Mouse (Mus musculus) cortical plate, adult 2 months (tissue): Measurements from ENCODE around the gene Fars2.

Experiments
- CTCF ChIP-seq: fragments of 200-500 bp; IDR thresholded peaks from 2 replicates; pipeline ENCODE4 v1.5.1; 2011; ENCODE audit warnings: mild to moderate bottlenecking, control low read depth, low read length; ENCODE audit not compliant: insufficient read depth; ENCODE audit errors: extremely low read depth
- POLR2A ChIP-seq: fragments of 200-500 bp; IDR thresholded peaks from 2 replicates; pipeline ENCODE4 v1.6.1; 2011; ENCODE audit warnings: mild to moderate bottlenecking, low read length, control low read depth; ENCODE audit not compliant: insufficient read depth; ENCODE audit errors: extremely low read depth

DNA sequence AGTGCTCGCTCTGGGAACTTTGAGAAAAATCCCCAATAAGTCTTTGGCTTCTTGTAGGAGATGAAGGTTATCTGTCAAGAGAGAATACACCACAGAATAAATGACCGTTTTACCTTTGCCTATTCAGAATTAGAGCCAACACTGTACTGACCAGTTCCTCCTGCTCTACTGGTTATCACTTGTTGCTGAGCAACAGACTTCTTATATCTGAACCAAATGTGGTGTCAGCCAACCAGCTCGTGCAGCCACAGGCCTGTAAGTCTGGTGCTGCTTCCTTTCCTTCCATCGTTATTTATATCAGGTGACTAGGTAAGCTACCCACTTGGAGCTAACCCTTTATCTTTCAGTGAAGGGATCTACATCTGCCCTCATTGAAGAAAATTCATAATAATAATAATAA, 179.4 kb downstream of the Fars2 start:
- TF ChIP-seq CTCF: no peak
- no peak for TF ChIP-seq POLR2A
